Mouse (Mus musculus) MEL (cell line): ENCODE results near the gene Prss54.

Source experiments
- MAX ChIP-seq: IDR thresholded peaks from 2 replicates; pipeline ENCODE4 v1.6.1; 2011; ENCODE audit warnings: low read length, improper control_type of control experiment
- ZNF384 ChIP-seq: IDR thresholded peaks from 2 replicates; pipeline ENCODE4 v1.6.1; 2012; ENCODE audit warnings: low read depth, mild to moderate bottlenecking, inconsistent platforms, low read length, improper control_type of control experiment

DNA sequence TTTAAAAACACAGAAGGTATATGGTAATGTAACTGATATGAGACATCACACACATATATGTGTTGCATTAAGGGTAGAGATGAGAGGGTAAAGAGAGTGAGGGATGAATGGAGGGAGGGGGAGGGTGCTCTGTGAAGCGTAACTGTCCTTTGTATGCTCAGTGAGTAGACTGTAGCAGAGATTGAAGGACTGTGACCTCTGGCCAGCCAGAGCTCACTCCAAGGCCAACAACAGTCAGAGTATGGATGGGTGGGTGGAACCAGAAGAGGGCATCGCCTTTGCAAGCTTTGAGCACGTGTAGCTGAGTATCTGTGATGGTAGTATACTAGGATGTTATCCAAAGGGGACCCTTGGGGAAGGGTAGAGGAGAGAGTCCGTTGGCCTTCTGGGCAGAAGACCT is 24.6 kb downstream of the Prss54 start:
- no peak for TF ChIP-seq MAX
- TF ChIP-seq ZNF384 = no peak
